Mouse (Mus musculus) B cell, adult (primary cell): ENCODE measurements around the gene Tgfb3. TPM values are rescaled to one million over a fixed set of nuclear protein-coding genes. Genes with fewer than 3 reads are reported as not detected.

Experiments
- total RNA-seq: library from RNA; stranded (reverse); gene quantifications from 4 replicates; pipeline ENCODE4 v1.2.4, GENCODE M21; 2023; ENCODE audit not compliant: inconsistent age

Tgfb3 gene
- total RNA-seq: 3.7 to 5.0 TPM (median 4.3 TPM) in 4 replicates

DNA sequence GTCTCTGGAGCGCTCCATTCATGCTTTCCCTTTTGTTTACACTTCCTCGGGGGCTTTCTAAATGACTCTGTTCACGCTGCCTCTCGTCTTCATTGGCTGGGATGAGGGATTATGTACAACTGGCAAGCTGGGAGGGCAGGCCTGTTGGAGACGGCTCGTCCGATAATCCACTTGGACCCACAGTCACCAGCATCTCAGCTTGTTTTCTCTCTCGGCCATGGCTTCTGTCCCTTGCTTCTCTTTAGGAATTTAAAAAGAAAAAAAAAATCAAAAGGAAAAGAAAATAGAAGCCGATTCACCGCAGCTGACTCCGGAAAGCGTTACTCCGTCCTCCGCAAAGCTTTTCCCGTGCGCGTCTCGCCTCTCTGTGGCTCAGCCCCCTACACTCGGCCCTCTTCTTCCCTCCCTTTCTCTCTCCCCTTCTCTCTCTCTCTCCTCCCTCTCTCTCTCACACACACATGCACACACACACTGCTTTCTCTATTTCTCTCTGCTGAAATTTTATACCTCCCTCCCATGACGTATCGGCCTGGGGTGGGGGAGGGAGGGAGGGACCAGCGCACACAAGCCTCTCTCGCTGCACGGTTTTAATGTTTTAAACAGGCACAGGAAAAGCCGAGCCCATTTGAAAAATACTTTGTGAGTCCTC is at the start of gene Tgfb3:
Gene Tgfb3 (minus strand): TSS at position 489 of the 649 bp plus-strand sequence.

DNA sequence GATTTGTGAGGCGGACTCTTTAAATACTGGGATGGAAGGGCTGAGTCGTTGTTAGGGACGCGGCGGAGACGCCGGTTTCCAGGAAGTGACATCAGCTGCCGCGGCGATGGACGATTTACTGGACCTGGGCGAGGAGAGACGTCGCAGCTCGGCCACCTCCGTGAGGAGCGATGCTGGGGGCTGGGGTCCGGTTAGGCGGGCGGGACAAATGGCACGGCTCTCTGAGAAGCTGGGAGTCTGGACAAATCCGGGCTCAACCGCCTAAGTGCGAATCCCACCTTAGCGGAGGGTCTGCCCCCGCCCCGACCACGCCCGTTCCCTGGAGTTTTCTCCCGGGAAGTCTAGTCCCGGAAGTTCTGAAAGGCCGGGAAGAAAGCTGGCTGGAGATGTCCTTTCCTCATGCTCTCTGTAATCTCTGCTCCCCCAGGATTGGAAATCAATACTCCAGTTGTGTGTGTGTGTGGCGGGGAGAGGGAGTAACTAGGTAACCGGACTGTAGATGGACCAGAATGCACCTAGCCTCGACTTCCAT is 3.7 kb upstream of the Tgfb3 start, which contains the start of gene Ift43:
Gene Ift43 (plus strand): TSS at position 61 of the 532 bp plus-strand sequence.

Other genes with a start within 250 kb of the Tgfb3 start
- 1.2 to 1.6 TPM in 2 of 4 replicates, not detected in the others for gene Ift43, start 3.5 kb upstream of the Tgfb3 start, total RNA-seq
- gene Gpatch2l, start 162.8 kb upstream of the Tgfb3 start, total RNA-seq: 51.7 to 63.6 TPM (median 61.9 TPM) in 4 replicates